Mouse (Mus musculus) brain, embryonic 14.5 days (tissue): ENCODE data around the gene Gucd1.

ENCODE experiments used
- CTCF ChIP-seq: fragments of 200-500 bp; IDR thresholded peaks from 2 replicates; pipeline ENCODE4 v1.5.1; 2012; ENCODE audit warnings: inconsistent platforms, mild to moderate bottlenecking, moderate library complexity, borderline replicate concordance; ENCODE audit not compliant: insufficient read depth, insufficient read length; ENCODE audit errors: extremely low read depth
- POLR2A ChIP-seq: fragments of 200-500 bp; IDR thresholded peaks from 2 replicates; pipeline ENCODE4 v1.6.1; 2012; ENCODE audit warnings: mild to moderate bottlenecking, inconsistent platforms, borderline replicate concordance; ENCODE audit not compliant: poor library complexity, insufficient read depth, insufficient read length, severe bottlenecking; ENCODE audit errors: extremely low read depth

DNA sequence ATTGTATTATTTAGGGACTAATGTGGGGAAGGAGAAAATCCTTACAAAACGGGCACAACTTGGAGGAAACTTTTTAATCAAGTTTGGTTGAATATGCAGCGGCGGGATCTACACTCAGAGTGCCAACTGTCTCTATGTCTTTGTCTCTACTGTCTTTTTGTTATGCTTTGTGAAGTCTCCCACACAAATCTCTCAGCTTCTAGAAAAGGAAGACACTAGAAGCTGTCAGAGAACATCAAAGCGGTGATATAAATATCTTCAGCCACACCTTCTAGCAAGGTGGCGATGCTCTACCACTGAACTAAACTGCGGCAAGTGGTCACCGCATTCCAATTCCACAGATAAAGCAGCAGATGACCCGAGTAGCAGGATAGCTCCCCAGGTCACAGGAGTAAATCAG is 111.9 kb downstream of the Gucd1 start:
- TF ChIP-seq CTCF (no peak), POLR2A (no peak)
